Mouse (Mus musculus): ENCODE measurements around the gene A530032D15Rik. TPM values are rescaled to one million over a fixed set of nuclear protein-coding genes. Genes with fewer than 3 reads are reported as not detected.
"Not testable (repeated sequence)": the region's sequence is repeated elsewhere in the genome, so short reads cannot be mapped to it uniquely, and the experiment has no call there.

The A530032D15Rik gene
- polyA plus RNA-seq, 1 experiment from 2014 or later = not detected

DNA sequence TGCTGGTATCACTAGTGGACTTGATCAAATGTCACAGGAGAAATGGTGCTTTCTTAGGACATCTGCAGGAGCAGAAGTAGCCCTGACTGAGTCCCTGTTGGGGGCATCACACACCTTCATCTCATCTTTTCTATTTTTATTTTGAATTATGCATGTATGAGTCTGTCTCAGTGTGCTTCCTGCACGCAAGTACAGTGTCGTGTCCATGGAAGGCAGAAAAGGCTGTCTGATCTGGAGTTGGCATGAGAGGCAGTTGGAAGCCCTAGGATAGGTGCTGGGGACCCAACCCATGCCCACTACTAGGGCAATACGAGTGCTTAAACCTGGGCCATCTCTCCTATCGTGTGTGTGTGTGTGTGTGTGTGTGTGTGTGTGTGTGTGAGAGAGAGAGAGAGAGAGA lies 4.3 kb downstream of the A530032D15Rik start:
- not testable (repeated sequence) for H3K4me3 ChIP-seq (replicated peaks); H3K4me2 ChIP-seq (replicated peaks); H3K27me3 ChIP-seq (replicated peaks); H3K4me1 ChIP-seq (replicated peaks); H3K9ac ChIP-seq; ATAC-seq; H3K27ac ChIP-seq; H3K9me3 ChIP-seq; H3K36me3 ChIP-seq
- 83% methylated on average over 4 of the region's 4 CpGs for WGBS

DNA sequence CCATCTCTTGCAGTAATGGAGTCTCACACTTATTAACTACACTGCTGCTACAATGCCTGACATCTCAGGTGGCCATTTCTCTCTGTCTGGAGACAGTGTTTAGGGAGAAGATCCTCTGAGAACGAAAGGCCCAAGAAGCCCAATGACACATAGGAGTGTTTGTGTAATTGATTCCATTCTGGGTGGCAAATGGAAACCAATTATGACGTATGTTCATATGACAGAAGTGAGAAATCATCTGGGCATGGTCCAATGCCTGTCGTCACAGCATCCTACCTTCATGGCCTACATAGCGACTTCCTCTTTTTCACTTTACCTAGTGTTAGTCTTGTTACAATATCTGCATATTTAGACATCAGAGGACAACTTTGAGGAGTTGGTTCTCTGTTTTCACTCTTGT lies 7.9 kb downstream of the A530032D15Rik start:
- not testable (repeated sequence) for H3K9me3 ChIP-seq; H3K27me3 ChIP-seq (replicated peaks); ATAC-seq; H3K36me3 ChIP-seq; H3K9ac ChIP-seq; H3K27ac ChIP-seq; H3K4me2 ChIP-seq (replicated peaks); H3K4me3 ChIP-seq (replicated peaks); H3K4me1 ChIP-seq (replicated peaks)
- 80% methylated on average over 4 of the region's 4 CpGs for WGBS

DNA sequence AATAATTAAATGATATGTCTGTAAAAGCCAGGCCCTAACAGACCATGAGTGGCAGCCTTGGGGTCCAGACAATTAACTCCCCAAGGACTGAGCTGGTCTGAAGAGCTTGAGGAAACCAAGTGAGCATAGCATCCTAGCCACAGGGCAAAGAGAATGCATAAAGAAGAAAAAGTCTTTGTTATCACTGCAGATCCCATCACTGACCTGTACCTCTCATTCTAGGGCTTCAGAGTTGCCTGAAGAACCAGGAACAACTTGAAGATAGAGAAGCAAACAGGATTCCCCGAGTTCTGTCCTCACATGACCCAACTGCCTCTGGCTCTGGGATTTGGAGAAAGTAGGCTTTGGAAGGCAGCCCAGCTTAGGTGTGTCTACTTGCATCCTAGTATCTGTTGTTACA lies 9.8 kb downstream of the A530032D15Rik start, which contains the start of gene Gm10553:
TSS of gene Gm10553 (plus strand) at position 301 of the 400 bp plus-strand sequence.
- WGBS = 77% methylated on average over 1 of the region's 1 CpGs
- not testable (repeated sequence) for ATAC-seq

DNA sequence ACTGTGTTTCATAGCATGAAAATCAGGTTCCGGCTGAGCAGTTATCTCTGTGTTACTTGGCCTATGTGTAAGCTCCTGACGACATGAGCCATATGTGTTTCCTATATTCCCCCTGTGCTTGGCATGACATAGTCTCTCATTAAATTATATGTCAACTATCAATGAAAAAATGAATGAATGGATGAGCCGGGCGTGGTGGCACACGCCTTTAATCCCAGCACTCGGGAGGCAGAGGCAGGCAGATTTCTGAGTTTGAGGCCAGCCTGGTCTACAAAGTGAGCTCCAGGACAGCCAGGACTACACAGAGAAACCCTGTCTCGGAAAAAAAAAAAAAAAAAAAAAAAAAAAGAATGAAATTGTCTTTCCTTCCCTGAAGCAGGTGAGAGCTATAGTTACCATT lies 10.6 kb downstream of the A530032D15Rik start:
- not testable (repeated sequence) for H3K27me3 ChIP-seq (replicated peaks); H3K27ac ChIP-seq; H3K4me1 ChIP-seq (replicated peaks); ATAC-seq; H3K4me3 ChIP-seq (replicated peaks); H3K9me3 ChIP-seq; H3K4me2 ChIP-seq (replicated peaks); H3K9ac ChIP-seq; H3K36me3 ChIP-seq
- 81% methylated on average over 7 of the region's 7 CpGs for WGBS

More for the DNA sequence above, 9.8 kb downstream of the A530032D15Rik start, which contains the start of gene Gm10553:
- H3K4me2 ChIP-seq (replicated peaks); H3K9me3 ChIP-seq; H3K9ac ChIP-seq; H3K27ac ChIP-seq; H3K4me3 ChIP-seq (replicated peaks); H3K36me3 ChIP-seq; H3K27me3 ChIP-seq (replicated peaks); H3K4me1 ChIP-seq (replicated peaks): not testable (repeated sequence)

DNA sequence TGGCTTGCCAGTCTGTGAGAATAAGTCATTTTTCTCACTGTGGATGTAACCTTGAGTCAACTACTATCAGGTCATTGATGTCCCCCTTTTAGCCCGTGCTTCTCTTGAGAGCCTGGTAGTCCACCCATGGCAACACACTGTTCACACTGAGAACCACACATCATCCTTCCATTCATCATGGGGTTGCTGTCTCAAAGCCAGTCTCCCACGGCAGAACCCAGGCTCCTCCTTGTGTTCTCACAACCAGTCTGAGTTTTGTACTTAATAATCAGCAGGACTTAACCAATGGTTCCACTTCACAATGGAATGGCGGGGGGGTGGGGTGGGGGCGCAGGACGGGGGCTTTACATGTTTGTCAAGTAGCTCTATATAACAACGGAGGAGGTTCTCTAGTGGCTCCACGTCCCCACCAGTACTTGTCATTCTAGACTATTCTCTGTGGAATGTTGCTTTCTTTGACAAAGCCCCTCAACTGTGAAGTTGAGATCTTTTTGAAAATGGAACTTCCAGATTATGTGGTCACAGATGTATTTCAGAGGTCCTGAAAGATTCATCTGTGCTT lies 16.6 kb downstream of the A530032D15Rik start:
- H3K9me3 ChIP-seq; ATAC-seq; H3K4me2 ChIP-seq (replicated peaks); H3K9ac ChIP-seq; H3K36me3 ChIP-seq; H3K4me3 ChIP-seq (replicated peaks); H3K27ac ChIP-seq; H3K4me1 ChIP-seq (replicated peaks); H3K27me3 ChIP-seq (replicated peaks): not testable (repeated sequence)
- WGBS = 84% methylated on average over 6 of the region's 7 CpGs

DNA sequence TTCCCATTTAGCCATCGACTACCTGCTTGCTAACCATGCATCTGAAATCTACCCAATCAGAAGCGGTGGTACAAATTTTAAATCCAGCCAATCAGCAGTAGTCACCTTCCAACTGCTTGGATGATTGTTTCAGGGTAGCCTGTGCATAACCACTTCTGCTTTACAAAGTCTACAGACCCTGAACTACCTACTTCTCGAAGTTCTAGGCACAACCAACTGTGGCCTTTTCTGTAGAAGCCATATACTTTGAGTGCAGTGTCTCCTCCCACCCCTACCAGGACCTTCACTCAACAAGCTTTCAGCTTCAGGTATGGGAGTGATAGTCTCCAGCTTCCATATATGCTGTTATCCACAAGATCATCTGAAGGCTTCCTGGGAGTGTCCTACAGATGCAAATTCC lies 17.5 kb downstream of the A530032D15Rik start:
- H3K4me1 ChIP-seq (replicated peaks); H3K9me3 ChIP-seq; H3K4me3 ChIP-seq (replicated peaks); H3K4me2 ChIP-seq (replicated peaks); H3K27ac ChIP-seq; H3K9ac ChIP-seq; ATAC-seq; H3K36me3 ChIP-seq; H3K27me3 ChIP-seq (replicated peaks): not testable (repeated sequence)
- WGBS = 25% methylated on average over 1 of the region's 3 CpGs

DNA sequence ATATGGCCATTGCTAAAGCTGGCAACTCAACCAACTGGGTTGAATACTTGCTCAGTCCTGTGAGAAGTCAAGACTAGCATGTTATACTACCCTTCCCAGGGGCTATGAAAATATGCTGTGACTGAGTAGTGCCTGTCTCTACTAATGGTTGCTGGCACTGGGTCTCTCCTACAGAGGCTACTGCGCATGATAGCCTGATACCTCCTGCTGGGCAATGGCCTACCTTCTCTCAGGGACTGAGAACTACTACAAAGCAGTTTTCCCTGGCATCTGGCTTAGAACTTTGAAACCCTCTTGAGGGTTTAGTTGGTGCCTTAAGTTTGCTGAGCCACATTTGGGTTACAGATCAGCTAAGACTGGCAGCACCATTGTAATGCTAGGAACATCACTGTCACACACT lies 23.4 kb downstream of the A530032D15Rik start:
- 76% methylated on average over 1 of the region's 1 CpGs for WGBS
- not testable (repeated sequence) for H3K9me3 ChIP-seq; H3K27me3 ChIP-seq (replicated peaks); H3K36me3 ChIP-seq; H3K9ac ChIP-seq; H3K27ac ChIP-seq; H3K4me2 ChIP-seq (replicated peaks); H3K4me3 ChIP-seq (replicated peaks); H3K4me1 ChIP-seq (replicated peaks); ATAC-seq

DNA sequence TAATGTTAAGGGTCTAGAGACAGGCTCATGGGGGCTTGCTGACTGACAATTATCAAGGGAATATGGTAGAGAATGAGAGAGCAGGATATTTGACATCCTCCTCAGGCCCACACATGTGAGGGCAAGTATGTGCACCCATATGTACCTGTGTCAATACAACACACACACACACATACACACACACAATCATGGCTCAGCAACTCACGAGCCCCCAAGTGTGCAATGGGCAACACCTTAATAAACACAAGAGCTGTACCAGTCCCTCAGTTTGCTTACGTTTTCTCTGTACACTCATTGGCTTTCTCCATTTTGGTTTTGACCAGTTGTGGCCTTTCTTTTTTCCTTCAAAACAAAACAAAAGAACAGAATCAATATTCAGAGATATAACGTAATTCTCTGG lies 24.9 kb downstream of the A530032D15Rik start:
- not testable (repeated sequence) for H3K36me3 ChIP-seq; H3K4me1 ChIP-seq (replicated peaks); H3K9me3 ChIP-seq; H3K27me3 ChIP-seq (replicated peaks); H3K4me2 ChIP-seq (replicated peaks); H3K4me3 ChIP-seq (replicated peaks); H3K9ac ChIP-seq; ATAC-seq; H3K27ac ChIP-seq
- 58% methylated on average over 3 of the region's 3 CpGs for WGBS

DNA sequence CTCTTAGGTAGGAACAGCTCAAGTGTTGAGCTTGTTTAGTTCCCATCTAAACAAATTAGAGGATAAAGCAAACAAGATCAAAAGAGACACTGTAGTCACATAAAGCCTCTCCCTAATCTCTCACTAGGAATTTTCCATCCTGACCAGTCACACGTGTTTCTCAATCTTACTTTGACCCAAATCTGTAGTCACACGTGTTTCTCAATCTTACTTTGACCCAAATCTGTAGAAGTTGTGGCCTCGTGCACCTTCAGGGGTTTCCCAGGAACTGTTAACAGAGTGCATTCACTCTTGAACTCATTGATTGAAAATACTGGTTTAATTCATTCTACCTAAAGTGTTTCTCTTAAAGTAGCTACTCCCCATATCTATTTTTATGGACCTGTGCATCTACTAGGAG lies 36.6 kb downstream of the A530032D15Rik start:
- ATAC-seq; H3K4me1 ChIP-seq (replicated peaks); H3K27me3 ChIP-seq (replicated peaks); H3K36me3 ChIP-seq; H3K9ac ChIP-seq; H3K9me3 ChIP-seq; H3K4me2 ChIP-seq (replicated peaks); H3K27ac ChIP-seq; H3K4me3 ChIP-seq (replicated peaks): not testable (repeated sequence)
- WGBS = 64% methylated on average over 3 of the region's 3 CpGs

DNA sequence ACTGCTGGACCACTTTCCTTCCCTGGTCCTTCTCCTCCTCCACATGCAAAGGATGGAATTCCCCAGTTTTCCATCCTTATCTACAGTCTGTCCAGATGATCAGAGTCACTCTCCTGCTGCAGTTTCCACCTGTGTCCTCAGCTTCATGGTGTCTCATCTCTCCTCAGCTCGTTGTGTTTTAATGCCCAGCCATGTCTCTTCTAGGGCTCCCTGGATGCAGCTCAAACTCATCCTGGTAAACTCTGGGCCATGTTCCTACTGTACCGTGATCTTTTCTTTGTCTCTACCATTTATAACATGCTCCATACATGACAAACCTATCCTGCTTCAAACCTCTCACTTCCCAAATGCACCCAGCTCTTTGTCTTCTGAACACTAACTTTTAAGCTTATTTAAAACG lies 38.0 kb downstream of the A530032D15Rik start:
- not testable (repeated sequence) for ATAC-seq; H3K9ac ChIP-seq; H3K4me2 ChIP-seq (replicated peaks); H3K9me3 ChIP-seq; H3K36me3 ChIP-seq; H3K4me1 ChIP-seq (replicated peaks); H3K4me3 ChIP-seq (replicated peaks); H3K27me3 ChIP-seq (replicated peaks); H3K27ac ChIP-seq
- WGBS = 54% methylated on average over 3 of the region's 3 CpGs

DNA sequence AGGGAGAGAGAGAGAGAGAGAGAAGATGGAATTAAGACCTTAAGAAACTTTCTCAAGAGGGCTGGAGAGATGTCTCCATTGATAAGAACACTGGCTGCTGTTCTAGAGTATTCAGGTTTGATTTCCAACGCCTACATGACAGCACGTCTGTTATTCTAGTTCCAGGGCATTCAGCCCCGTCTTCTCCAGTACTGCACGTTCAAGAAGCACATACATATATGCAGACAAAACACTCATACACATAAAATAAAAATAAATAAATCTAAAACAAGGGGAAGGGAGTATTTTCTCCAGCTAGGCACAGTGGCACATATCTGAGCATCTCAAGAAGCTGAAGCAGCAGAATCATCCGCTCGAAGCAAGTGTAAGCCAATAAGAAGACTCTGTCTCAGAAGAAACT lies 73.9 kb downstream of the A530032D15Rik start:
- H3K36me3 ChIP-seq; H3K9ac ChIP-seq; H3K27me3 ChIP-seq (replicated peaks); ATAC-seq; H3K4me2 ChIP-seq (replicated peaks); H3K4me3 ChIP-seq (replicated peaks); H3K9me3 ChIP-seq; H3K4me1 ChIP-seq (replicated peaks); H3K27ac ChIP-seq: not testable (repeated sequence)
- WGBS = 79% methylated on average over 6 of the region's 6 CpGs

DNA sequence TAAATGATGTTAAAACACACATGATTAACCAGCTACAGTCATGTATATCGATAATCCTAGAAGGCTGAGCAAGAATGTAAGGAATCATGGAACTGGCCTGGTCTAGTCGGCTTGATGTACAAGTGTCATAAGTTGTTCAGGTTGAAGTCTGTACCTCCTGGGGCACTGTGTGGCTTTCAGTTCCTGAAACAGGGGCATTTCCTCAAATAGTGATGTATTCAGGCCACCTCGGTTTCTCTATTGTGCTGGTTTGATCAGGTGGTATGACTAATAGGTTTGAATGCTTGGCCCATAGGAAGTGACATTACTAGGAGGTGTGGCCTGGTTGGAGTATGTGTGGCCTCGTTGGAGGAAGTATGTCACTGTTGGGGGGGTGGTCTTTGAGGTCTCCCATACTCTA lies 75.3 kb downstream of the A530032D15Rik start:
- ATAC-seq; H3K27me3 ChIP-seq (replicated peaks); H3K27ac ChIP-seq; H3K4me2 ChIP-seq (replicated peaks); H3K4me3 ChIP-seq (replicated peaks); H3K9ac ChIP-seq; H3K36me3 ChIP-seq; H3K4me1 ChIP-seq (replicated peaks); H3K9me3 ChIP-seq: not testable (repeated sequence)
- WGBS = 81% methylated on average over 3 of the region's 4 CpGs

DNA sequence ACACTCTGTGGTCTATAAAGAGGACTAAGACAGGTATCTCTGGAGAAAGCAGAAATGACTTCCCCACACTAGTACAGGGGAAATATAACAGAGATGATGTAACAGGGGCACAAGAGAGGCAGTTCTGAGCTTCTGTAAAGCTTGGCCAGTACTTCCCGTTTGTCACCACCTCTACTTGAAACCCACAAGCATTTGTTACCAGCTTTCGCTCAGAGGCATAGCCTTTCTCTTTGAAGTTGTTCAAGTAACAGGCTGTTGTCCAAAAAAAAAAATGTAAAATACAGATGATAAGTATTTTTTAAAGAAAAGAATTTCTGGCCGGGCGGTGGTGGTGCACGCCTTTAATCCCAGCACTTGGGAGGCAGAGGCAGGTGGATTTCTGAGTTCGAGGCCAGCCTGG lies 76.0 kb downstream of the A530032D15Rik start:
- 93% methylated on average over 5 of the region's 6 CpGs for WGBS
- H3K27ac ChIP-seq; H3K9ac ChIP-seq; H3K36me3 ChIP-seq; H3K4me2 ChIP-seq (replicated peaks); H3K9me3 ChIP-seq; H3K4me3 ChIP-seq (replicated peaks); H3K4me1 ChIP-seq (replicated peaks); H3K27me3 ChIP-seq (replicated peaks); ATAC-seq: not testable (repeated sequence)

All from intestine, embryonic 15.5 days (tissue).